Mouse (Mus musculus) 3T3-L1 (cell line): Measurements from ENCODE around the gene Hoxa9.

ENCODE experiments used
- DNase-seq: peaks from one replicate; pipeline ENCODE4 v3.0.0-alpha.2; 2015; ENCODE audit warnings: low read depth, low spot score

Hoxa9 gene

GRCm38 (mm10) chr6:52228475-52229465 lies 2.1 kb downstream of the Hoxa9 start:
- DNase-seq = no peak

DNA sequence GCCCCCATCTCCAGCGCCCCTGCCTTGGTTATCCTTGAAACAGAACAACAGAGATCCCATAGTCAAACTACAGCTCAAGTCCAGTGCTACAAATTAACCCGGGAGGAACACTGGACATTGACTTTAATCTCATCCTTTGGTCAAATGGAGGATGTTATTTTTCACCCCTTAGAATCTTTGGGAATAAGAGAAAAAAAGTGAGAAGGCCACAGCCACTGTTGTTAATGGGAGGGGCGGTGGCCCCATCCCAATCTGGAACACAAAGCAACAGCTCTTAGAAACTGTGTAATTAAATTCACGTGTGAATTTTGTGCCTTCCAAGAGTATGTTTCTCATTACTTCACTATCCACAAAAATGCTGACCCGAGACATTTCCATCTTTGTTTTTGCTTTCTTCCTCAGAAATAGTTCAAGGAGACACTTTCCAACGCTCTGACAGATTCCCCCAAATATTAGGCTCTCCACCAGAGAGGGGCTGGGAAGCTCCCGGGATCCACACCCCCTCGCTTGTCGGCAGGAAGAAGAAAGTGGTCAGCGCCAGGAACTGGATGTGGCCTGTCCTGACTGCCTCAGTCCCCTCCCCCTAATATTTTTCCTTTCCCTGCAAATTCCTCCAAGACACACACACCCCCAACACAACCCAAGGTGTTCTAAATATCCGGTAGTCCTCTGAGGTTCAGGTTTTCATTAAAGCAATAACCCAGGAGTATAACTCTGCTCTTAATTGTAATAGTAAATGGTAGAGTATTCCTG lies 3.2 kb downstream of the Hoxa9 start:
- DNase-seq = peak; percentile 27

DNA sequence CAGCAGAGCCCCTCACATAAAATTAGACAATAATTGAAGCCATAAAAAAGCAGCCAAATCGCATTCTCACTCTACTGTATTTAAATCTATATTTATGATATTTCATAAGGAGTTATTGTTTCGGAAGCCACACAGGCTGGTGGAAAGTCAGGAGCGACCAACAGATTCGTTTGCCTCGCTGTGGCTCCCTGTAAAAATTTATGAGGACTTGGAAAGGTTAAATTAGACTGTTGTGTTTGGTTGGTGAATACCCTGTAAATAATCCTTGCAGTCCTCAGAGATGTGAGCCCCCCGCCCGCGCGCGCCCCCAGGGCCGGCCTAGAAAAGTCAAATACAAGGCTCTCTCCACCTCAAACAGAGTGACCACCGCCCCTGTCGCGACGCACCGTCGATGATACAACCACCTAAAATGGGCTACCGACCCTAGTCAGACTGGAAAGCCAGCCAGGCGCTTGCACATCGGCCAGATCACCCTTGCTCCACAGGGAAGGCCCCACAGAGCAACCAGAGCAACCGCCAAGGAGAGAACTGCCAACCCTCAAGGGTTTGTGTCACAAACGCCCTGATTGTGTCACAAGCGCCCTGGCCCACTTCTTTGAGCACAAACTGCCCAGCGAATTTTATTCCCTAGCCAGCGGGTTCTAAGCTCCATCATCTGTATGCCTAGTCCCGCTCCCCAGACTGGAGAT lies 4.2 kb downstream of the Hoxa9 start:
- no peak for DNase-seq

- no peak for DNase-seq
These were observed 5.0 kb downstream of the Hoxa9 start for GRCm38 (mm10) chr6:52225612-52226568.

DNA sequence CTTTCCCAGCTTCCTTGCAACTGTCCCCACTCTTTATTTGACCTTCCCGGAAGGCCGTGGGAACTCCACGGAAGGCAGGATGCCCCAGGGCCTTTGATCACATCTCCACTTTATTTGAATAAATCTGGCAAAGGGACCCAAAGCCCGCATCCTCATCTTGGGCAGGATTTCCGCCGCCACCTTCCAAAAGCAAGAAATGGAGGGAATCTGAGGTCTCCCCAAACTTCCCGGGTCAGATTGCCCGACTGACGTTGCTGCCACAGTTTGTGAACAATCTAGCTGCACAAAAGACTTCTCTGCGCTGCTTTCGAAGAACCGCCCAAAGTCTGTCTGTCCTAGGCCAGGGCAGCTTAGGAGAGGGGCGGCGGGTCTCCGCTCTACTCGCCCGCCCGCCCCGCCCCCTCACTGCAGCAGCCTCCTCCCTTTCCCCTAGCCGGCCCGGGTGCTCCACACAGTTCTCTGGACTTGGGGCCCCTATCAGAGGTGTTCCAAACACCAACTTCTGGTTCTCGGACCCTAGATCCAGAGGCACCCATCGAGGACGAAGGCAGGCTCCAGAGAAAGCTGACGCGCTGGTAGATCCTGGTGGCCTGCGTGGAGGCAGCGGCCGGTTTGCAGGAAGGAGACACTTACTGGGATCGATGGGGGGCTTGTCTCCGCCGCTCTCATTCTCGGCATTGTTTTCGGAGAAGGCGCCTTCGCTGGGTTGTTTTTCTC lies 5.8 kb downstream of the Hoxa9 start:
- DNase-seq = no peak

- no peak for DNase-seq
These were observed 6.7 kb downstream of the Hoxa9 start for GRCm38 (mm10) chr6:52223939-52224760.

- no peak for DNase-seq
These were observed 8.2 kb downstream of the Hoxa9 start for GRCm38 (mm10) chr6:52222729-52223128.

DNA sequence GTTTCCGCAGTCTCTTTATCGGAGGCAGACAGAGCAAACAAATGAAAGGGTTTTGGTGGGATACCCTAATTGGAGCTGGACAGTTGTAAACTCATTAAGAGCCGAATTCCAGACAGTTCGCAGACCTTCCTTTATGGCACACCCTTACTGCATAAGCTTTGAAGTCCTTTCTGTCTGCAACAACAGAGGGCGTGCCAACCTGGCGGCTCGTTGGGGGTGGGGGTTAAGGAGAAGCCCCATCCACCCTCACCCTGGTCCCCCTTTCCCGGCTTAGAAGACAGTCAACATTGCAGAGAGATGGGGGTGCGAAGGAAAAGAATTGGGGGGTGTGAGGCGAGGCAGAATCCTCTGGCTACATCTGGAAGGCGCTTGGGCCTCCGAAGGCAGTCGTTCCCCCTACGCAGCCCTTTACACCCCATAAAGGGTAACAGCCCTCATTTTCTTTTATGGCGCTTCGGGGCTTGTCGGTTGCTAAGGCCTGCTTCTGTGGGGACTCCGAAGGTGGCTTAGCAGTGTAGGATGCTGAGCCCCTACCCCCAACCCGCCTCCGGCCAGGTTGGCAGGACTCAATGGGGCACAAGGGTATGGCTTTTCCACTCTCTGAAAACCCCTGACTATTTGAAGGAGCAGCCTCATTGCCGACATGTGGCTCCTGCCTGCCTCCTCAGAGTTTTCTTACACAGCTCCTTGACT lies 8.8 kb downstream of the Hoxa9 start:
- no peak for DNase-seq

- DNase-seq = peak; percentile 89
These were observed 9.4 kb downstream of the Hoxa9 start, which contains the start of gene Hoxa7 for GRCm38 (mm10) chr6:52221337-52221992. Gene Hoxa7, minus strand, starts transcription at chr6:52221854.

DNA sequence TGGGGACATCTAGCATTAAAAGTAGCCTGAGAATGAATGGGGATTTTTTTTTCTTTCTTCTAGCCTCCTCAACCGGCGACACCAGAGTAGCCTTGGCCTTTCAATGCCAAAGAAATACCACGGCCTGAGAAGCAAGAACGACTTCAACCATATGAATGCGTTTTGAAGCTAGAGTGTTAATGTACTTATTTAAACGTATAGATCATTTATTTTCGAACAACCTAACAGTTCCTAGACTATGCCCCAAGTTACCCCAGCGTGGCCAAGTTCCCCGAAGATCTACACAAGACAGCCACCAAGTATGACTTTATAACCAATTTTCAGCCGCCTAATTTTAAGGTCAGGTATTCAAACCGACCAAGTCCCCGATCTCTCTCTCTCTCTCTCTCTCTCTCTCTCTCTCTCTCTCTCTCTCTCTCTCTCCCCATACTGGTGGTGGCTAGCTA lies 10.0 kb downstream of the Hoxa9 start:
- no peak for DNase-seq

- no peak for DNase-seq
These were observed 10.7 kb downstream of the Hoxa9 start for GRCm38 (mm10) chr6:52220003-52220864.

DNA sequence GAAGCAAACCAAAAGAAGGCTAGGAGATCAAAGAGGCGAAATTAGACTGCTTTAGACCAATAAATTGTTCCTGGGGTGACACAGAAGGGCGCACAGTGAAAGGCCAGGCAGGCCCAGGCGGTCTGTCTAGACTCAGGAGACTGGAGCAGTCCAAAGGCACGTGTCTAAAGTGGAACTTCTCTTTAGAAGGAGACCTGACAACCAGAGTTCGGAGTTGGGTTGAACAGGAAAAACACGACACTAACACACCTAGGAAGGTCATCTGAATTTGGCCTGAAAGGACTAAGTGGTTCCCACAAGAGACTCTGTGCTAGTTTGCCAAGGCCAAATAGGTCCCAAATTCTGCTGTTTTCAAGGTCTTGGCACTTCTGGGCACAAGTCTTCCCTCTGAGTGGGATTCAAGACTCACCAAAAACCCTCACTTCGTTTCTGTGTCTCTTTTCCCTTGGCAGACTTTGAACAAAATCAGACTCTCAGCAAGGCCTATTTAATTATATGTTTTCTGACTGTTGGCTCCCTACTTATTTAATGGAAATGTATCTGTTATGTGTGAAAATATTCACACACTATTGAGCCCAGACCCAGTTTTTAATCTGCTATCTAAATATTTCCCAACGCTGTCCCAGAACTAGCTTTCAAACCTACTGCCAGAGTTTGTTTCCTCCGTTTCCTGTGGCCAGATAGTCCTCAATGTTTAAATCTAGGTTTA lies 11.5 kb downstream of the Hoxa9 start:
- DNase-seq = no peak

- DNase-seq = no peak
These were observed 12.2 kb downstream of the Hoxa9 start for GRCm38 (mm10) chr6:52218643-52219215.

DNA sequence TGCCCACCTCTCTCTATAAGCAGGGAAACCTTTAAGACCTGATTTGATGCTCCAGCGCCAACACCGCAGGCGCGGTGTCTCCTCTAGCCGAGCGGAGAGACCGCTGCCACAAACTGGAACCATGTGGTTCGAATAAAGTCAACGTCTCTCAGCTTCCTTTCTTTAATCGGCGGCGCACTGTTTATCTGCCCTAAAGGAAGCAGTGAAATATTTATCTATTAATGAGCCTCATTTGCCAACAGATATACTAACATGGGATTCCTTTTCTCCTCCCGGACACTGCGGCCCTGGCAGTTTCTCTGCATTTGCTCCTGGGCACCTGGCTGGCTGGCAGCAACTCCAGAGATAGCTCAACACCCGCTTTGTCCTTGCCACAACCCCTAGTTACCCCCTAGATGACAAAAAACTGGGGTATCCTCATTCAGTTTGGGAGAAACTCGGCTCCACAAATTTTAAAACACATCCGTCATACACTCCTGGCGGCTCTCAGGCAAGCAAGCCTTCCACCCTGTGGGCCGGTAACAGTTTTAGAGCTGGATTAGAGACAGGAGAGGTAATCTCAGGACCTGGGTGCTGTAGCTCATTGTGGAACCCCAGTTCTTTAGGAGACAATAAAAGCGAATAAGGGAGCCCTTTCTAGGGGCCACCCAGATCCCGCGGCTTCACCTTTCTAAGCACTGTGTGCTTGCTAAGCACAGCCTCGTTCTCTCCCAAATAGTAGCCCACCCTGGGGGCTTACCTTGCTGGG lies 12.8 kb downstream of the Hoxa9 start:
- no peak for DNase-seq

GRCm38 (mm10) chr6:52217459-52217768 lies 13.5 kb downstream of the Hoxa9 start:
- DNase-seq = peak; percentile 78
